Mouse (Mus musculus) retina, embryonic 14.5 days (tissue): ENCODE results near the gene Fam122a.

Source experiments
- DNase-seq: peaks from one replicate; pipeline ENCODE4 v3.0.0-alpha.2; 2015; ENCODE audit warnings: low spot score

The Fam122a gene

DNA sequence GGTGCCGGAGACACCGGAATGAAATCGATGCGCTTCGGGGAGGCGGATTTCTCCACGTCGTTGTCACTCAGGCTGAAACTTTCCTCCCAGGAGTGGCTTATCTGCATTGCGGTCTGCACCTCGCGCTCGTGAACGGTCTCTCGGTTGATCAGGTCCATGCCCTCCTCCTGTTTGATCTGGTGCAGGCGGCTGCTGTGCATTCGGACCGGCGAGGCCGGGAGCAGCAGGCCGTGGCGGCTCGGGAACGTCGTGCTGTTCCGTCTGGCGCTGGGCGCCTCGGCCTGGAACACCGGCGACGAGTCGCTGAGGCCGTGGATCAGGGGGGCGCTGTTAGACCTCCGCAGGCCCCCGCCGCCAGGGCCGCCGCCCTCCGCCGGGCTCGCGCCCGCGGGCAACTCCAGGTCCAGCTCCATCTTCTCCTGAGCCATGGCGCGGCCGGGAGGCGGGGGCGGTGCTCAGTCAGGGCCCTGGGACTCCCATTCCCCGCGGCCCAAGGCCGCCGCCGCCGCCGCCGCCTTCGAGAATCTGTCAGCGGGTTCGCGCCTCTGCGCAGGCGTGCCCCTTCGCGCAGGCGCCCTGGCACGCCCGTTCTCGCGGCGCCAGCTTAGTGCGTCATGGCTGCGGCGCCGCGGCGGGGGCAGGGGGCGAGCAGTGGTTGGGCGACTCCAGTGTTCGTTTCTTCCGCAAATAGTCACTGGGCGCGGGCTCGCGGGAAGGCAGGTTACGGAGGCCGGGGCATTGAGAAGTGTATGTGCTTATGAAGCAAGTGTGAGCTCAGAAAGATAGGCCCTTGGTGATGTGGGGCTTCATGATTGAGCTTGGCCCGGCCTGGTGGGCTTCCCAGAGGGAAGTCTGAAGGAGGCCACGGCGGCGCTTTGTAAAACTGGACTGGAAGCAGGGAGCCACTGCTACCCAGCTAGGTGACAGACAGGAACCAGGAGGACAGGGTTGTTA lies at the start of gene Fam122a:
Gene Fam122a, minus strand, starts transcription at position 428 of the 954 bp plus-strand sequence.
- DNase-seq: peak; percentile 96

DNA sequence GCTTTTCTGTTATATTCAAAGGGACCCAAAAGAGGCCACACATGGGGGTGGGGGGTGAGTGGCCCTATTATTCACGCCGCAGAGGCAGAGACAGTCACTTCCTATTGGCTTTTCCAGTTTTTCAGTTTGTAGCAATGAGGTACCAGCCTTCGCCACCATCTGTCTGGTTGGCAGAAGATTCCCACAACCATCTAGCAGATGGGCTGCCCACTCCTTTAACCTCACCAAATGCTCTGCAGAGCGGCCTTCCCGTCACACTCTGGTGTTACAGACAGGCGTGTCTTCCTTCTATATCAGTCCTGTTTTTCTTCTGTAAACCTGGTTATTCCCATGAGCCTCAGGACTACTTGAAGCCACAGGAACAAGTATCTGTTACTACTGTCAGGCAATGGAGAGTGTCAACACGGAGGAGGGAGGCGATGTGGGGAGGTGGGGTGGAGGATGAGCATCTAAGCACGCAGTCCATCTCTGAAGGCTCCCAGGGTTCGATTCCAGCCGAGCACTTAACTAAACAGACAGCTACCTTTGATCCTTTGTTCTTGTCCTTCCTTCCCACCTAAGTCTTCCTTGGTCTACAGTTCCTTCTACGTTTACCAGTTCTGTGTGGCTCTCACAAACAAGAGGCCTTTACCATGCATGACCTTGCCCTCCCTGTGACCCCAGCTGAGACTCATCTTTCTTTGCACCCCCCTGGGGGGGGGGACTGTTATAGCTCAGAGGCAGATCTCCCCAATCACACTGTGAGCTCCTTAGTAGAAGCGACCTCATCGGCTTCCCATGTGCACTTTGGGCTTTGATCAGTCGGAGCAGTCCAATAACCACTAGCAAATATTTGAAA lies 46.5 kb upstream of the Fam122a start:
- no peak for DNase-seq

GRCm38 (mm10) chr19:24521997-24522396 lies 44.8 kb upstream of the Fam122a start:
- DNase-seq: no peak

DNA sequence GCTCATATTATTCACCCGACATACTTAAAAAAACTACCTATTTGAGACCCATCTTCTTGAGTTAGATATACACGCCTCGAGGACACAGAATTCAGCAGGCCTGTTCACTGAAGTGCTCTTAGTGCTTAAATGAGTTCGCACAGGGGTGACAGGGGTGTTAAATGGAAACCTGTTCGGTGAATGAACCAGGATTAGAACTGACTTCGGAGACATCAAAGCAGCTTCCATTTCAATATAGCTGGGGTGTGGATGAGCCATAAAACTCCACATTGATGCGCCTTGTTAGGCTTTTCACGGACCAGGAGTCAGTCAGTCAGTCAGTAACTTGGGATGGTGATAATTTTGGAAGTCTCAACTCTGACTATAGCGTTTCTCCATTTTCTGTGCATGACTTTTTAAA lies 44.0 kb upstream of the Fam122a start:
- DNase-seq: no peak

GRCm38 (mm10) chr19:24519732-24520409 lies 42.7 kb upstream of the Fam122a start:
- DNase-seq: no peak

DNA sequence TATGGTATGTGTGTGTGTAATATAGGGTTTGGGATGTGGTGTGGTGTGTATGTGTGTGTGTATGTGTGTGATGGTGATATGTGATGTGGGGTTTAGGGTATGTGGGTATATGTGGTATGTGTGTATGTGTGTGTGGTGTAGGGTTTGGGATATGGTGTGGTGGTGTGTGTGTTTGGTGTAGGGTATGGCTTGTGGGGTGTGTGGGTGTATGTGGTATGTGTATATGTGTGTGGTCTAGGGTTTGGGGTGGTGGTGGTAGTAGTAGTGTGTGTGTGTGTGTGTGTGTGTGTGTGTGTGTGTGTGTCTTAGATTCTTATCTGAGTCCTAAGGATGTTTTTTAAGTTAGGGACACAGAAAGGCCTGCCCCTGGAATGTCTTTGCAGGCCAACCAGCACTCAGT lies 41.2 kb upstream of the Fam122a start:
- DNase-seq: no peak

GRCm38 (mm10) chr19:24517057-24517456 lies 39.9 kb upstream of the Fam122a start:
- no peak for DNase-seq

DNA sequence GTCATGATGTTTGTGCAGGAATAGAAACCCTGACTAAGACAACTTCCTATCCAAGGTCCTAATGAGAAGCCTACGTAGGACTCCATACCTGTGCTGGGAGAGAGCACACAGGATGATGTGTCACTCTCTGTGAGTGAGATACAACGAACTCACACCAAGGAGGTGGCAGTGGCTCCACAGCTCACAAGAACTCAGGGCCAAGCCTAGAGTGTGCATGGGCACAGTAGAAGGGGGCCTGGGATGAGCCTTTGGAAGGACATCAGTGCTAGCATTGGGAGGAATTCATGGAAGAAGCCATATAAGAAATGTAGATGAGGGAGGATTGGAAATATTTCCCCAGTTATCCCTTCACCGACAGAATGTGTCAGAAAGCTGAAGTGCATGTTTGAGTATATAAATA lies 38.8 kb upstream of the Fam122a start:
- no peak for DNase-seq

DNA sequence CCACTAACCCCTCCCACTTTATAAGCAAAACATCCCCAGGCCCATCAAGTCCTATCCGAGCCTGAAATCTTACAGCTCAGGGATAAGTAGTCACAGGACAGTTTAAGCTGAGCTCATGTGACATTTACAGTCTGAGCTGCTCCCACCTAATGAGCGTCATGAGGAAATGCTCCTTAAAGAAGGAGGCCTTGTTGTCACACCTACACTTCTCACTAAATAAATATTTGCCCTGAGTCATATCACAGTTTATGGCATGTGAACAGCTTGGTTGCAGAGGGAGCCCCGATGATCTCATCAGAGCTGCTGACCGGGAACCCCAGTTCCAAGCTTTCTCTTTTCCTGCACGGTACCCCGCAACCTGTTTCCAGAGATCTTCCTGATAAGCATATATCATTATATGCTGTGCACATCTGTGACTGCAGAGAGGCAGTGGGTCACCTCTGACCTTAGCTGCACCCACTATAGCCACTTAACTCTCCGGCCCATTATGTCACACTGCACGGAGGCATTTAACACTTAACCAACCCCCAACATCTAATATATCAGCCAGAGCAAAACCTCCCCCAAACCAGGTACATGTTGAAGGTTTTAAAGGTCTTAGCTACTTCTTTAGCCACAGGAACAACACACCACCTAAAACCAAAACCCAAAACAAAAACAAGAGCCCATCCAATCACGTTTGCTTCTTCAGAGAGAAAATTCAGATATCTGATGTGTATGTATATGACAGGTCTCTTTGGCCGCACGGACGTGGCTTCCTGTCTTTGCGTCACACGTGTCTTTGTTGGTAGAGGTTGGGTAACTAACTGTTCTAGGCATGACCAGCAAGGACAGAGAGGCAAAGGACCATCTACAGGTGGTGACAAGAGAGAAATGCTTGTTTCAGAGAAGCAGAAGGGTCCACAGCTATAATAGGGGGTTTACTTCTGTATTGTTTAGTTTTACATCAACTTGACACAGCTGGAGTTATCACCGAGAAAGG lies 37.8 kb upstream of the Fam122a start:
- DNase-seq: no peak

GRCm38 (mm10) chr19:24513105-24513843 lies 36.1 kb upstream of the Fam122a start:
- no peak for DNase-seq

- no peak for DNase-seq
Measured at GRCm38 (mm10) chr19:24511939-24512338, 34.8 kb upstream of the Fam122a start.

- no peak for DNase-seq
Measured at GRCm38 (mm10) chr19:24509391-24509790, 32.2 kb upstream of the Fam122a start.

DNA sequence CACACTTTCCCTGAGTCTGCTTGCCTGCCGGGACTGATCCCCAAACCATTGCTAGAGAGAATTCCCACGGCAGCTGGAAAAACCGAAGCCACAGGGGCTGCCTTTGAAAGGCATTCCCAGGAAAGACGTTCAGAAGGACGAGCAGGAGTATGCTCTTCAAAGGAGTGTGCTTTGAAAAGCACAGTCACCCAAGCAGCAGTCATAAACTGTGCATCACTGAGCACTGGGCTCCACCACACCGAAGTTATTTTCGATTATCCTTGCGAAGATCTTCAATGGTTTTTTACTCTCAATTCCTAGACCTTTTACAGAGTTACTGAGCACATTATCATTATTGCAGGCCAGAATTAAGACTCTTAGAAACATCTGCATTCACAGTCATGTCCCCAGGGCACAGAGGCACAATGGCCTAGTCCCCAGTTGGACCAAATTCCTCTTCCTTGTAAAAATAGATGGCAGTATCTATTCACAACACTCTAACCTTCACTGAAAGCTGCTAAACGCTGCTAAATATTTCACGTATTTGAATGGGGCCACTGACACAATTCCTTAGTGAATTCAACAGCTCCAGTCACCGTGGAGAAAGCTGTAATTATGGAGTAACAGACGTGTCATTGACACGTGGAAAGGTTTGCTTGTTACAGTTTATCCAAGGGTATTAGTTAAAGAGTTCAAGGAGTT lies 31.1 kb upstream of the Fam122a start:
- DNase-seq: no peak

DNA sequence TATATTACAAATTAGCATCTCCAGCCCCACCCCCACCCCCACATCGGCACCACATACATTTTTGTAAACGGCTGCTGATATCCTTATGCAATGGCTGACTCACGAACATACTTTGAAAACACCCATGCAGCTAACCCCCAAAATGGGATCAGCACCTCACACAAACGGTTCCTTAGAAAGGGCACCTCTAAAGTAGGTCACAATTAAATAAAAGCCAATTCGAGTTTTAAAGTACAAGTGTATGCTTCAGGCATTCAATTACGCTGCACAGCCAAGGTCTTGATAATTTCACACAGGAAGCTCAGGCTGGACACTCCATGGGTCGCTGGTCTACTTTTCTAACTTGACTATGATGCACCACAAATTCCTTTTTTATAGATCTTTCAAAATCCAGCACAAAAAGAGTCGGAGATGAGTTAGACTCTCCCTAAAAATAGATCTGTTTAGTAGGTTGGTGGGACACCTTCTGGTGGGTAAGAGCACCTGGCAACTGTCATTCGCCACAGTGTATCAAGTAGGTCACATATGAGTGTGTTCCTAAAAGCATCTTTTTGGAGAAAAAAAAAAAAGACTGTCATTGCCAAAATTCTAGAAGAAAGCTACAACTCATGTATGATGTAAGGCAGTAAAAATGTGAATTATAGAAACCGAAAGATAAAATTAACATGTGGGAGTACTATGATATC lies 25.7 kb upstream of the Fam122a start:
- DNase-seq: no peak

- DNase-seq: no peak
Measured at GRCm38 (mm10) chr19:24501525-24501924, 24.4 kb upstream of the Fam122a start.

GRCm38 (mm10) chr19:24500431-24500830 lies 23.3 kb upstream of the Fam122a start:
- DNase-seq: no peak

DNA sequence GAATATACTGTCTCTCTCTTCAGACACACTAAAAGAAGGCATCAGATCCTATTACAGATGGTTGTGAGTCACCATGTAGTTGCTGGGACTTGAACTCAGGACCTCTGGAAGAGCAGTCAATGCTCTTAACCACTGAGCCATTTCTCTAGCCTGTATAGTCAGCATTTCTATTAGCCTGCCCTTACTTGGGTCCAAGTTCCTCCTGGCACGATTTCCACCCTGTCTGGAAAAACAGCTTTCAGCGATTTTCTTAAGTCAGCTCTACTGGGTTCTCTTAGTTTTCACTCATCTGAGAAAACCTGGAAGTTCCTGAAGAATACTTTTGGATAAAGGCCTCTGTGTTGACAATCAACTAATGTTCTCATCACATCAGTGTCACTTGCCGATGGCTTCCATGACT lies 22.1 kb upstream of the Fam122a start:
- DNase-seq: no peak

GRCm38 (mm10) chr19:24493887-24494286 lies 16.7 kb upstream of the Fam122a start:
- DNase-seq: no peak

DNA sequence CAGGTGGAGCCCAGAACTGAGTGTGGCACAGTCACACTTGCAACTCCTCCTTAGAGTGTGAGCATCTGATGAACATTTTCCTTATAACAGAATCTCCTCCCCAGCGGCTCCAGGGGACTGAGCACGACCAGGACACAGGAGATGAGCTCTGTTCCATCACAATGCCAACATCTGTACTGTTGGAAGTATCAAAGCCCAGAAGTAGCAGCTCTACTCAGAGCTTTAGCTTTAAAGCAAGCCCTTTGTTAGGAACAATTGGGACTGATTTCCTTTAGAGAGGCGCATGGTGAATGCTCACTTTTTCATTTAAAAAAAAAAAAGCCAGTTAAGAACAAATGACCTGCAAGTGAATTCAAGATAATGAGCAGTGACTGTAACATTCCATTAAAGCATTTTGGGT lies 14.7 kb upstream of the Fam122a start:
- DNase-seq: peak; percentile 65
